Mouse (Mus musculus): ENCODE results near the gene Mrpl34.

Mrpl34 gene

GRCm38 (mm10) chr8:71496481-71496880 is 31.7 kb downstream of the Mrpl34 start:
- no peak for DNase-seq (ENCODE audit: low read depth)

- DNase-seq (ENCODE audit: low read depth), result no peak
Observed at GRCm38 (mm10) chr8:71497077-71497645, 32.4 kb downstream of the Mrpl34 start.

GRCm38 (mm10) chr8:71497881-71498501 is 33.2 kb downstream of the Mrpl34 start:
- no peak for DNase-seq (ENCODE audit: low read depth)

GRCm38 (mm10) chr8:71498816-71499690 is 34.3 kb downstream of the Mrpl34 start:
- DNase-seq (ENCODE audit: low read depth), result no peak

GRCm38 (mm10) chr8:71504349-71504748 is 39.6 kb downstream of the Mrpl34 start:
- no peak for DNase-seq (ENCODE audit: low read depth)

GRCm38 (mm10) chr8:71505326-71505725 is 40.6 kb downstream of the Mrpl34 start:
- no peak for DNase-seq (ENCODE audit: low read depth)

GRCm38 (mm10) chr8:71505979-71506378 is 41.2 kb downstream of the Mrpl34 start:
- DNase-seq (ENCODE audit: low read depth), result peak; percentile 50

GRCm38 (mm10) chr8:71507589-71508104 is 42.9 kb downstream of the Mrpl34 start:
- peak; percentile 66 for DNase-seq (ENCODE audit: low read depth)

GRCm38 (mm10) chr8:71509316-71509715 is 44.6 kb downstream of the Mrpl34 start:
- DNase-seq (ENCODE audit: low read depth), result peak; percentile 71

- no peak for DNase-seq (ENCODE audit: low read depth)
Observed at GRCm38 (mm10) chr8:71511644-71512043, 46.9 kb downstream of the Mrpl34 start, which contains the start of gene Plvap. Plvap (minus strand) TSS chr8:71511752.

GRCm38 (mm10) chr8:71513018-71513754 is 48.4 kb downstream of the Mrpl34 start:
- no peak for DNase-seq (ENCODE audit: low read depth)

GRCm38 (mm10) chr8:71515043-71515442 is 50.3 kb downstream of the Mrpl34 start:
- DNase-seq (ENCODE audit: low read depth), result no peak
